Mouse (Mus musculus): Measurements from ENCODE around the gene Rfx7.

DNA sequence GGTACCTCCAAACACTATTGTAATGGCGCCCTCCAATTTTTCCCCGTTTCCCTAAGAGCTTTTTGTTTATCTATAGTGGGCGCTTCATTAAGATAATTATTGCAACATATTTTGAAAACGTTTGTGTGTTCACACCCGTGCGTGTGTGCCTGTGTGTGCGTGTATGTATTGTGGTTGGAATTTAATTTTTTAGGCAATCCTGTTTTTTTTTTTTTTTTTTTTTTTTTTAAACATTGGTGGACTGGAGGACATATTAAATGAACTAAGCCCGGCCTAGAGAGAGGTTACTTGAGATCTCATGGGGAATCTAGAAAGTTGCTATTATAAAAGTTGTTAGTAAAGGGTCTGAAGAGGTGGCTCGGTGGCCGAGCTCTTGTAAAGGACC is 131.5 kb downstream of the Rfx7 start:
- TF ChIP-seq CTCF (IDR thresholded peaks at IDR 0.05; ENCODE audit: low read depth) (no peak), EP300 (IDR thresholded peaks at IDR 0.05; ENCODE audit: low read depth) (no peak)
